Mouse (Mus musculus) megakaryocyte-erythroid progenitor cell, adult 5 weeks (primary cell): ENCODE results near the gene Acvr2b. TPM values are rescaled to one million over a fixed set of nuclear protein-coding genes. Genes with fewer than 3 reads are reported as not detected.

Experiments used
- polyA plus RNA-seq: library from polyadenylated mRNA; stranded (reverse); fragments of >175 nt; gene quantifications from 2 replicates; pipeline ENCODE4 v1.2.3, GENCODE M21; 2012

The Acvr2b gene
- polyA plus RNA-seq = 2.4 and 3.7 TPM in 2 replicates

DNA sequence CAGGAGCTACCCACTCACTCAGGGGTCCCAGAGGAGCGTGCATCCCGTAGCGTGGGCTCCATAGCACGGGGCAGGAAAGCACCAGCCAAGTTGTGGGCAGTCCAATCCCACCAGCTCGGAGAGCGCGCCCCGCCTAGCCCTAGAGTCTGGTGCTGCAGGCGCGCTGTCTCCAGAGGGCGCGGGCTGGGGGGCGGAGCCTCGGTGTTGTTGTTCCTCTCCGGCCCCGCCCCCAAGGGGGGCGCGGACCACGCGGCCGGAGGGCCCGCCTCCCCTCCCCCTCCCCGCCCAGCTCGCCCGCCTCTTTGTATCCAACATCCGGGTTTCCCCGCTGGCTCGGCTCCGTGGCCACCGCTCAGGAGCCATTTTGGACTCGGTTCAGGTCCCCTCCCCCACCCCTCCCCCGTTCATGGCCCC lies at the start of gene Acvr2b:
Gene Acvr2b (plus strand): TSS at position 318 of the 414 bp plus-strand sequence.

GRCm38 (mm10) chr9:119357331-119358057 lies 44.4 kb upstream of the Acvr2b start, which contains the start of gene Xylb:
Gene Xylb, plus strand, starts transcription at chr9:119357381.

GRCm38 (mm10) chr9:119365284-119365683 lies 36.6 kb upstream of the Acvr2b start, which contains the start of gene Slc22a14:
Gene Slc22a14, minus strand, starts transcription at chr9:119365553.

GRCm38 (mm10) chr9:119444738-119445429 lies 43.0 kb downstream of the Acvr2b start, which contains the start of gene Exog:
Gene Exog, plus strand, starts transcription at chr9:119444943.

Other genes with a start within 250 kb of the Acvr2b start
- gene Acaa1b, start 245.0 kb upstream of the Acvr2b start, polyA plus RNA-seq = 0.04 TPM in 1 of 2 replicates, not detected in the other
- gene Gm47289, start 243.0 kb upstream of the Acvr2b start, polyA plus RNA-seq = not detected in 2 replicates
- gene Slc22a13, start 193.0 kb upstream of the Acvr2b start, polyA plus RNA-seq = not detected in 2 replicates
- gene Oxsr1, start 79.7 kb upstream of the Acvr2b start, polyA plus RNA-seq = 11.1 and 12.7 TPM in 2 replicates
- gene Acaa1a, start 62.4 kb upstream of the Acvr2b start, polyA plus RNA-seq = 67.6 and 72.1 TPM in 2 replicates
- gene Myd88, start 60.7 kb upstream of the Acvr2b start, polyA plus RNA-seq = 23.6 and 46.9 TPM in 2 replicates
- 1.9 and 3.6 TPM in 2 replicates for gene Xylb, start 44.7 kb upstream of the Acvr2b start, polyA plus RNA-seq
- not detected in 2 replicates for gene Slc22a14, start 36.6 kb upstream of the Acvr2b start, polyA plus RNA-seq
- gene Exog, start 42.8 kb downstream of the Acvr2b start, polyA plus RNA-seq = 2.4 and 2.5 TPM in 2 replicates
- gene Scn5a, start 176.9 kb downstream of the Acvr2b start, polyA plus RNA-seq = 0.01 TPM in 1 of 2 replicates, not detected in the other